Mouse (Mus musculus) forebrain, embryonic 11.5 days (tissue): ENCODE measurements around the gene Fhad1. TPM values are rescaled to one million over a fixed set of nuclear protein-coding genes. Genes with fewer than 3 reads are reported as not detected.

ENCODE experiments used
- ATAC-seq: fragments of 200-750 bp; cut with Nextera tagmentation; replicated peaks from 2 replicates; pipeline ENCODE4 v1.8.0; 2017; ENCODE audit warnings: moderate TSS enrichment; ENCODE audit not compliant: low FRiP score
- DNase-seq: peaks from one replicate; pipeline ENCODE4 v3.0.0-alpha.2; 2017; ENCODE audit warnings: low spot score
- H3K27ac ChIP-seq: fragments of 300-500 bp; sonication (generic); 2 replicates; pipeline ENCODE4 v1.5.1; 2014; ENCODE audit warnings: low read depth, low read length
- H3K27me3 ChIP-seq: fragments of 300-500 bp; sonication (generic); 2 replicates; pipeline ENCODE4 v1.6.1; 2014; ENCODE audit warnings: mild to moderate bottlenecking, low read length, mixed read lengths; ENCODE audit not compliant: control insufficient read depth, insufficient read depth
- H3K36me3 ChIP-seq: fragments of 300-500 bp; sonication (generic); 2 replicates; pipeline ENCODE4 v1.6.1; 2014; ENCODE audit warnings: mild to moderate bottlenecking, low read length, moderate library complexity, mixed read lengths; ENCODE audit not compliant: control insufficient read depth, insufficient read depth
- H3K4me1 ChIP-seq: fragments of 300-500 bp; sonication (generic); replicated peaks from 2 replicates; pipeline ENCODE4 v1.6.1; 2014; ENCODE audit warnings: low read length, mixed read lengths; ENCODE audit not compliant: control insufficient read depth, insufficient read depth
- H3K4me2 ChIP-seq: fragments of 300-500 bp; sonication (generic); 2 replicates; pipeline ENCODE4 v1.6.1; 2014; ENCODE audit warnings: low read depth, mild to moderate bottlenecking, low read length, moderate library complexity, mixed read lengths; ENCODE audit not compliant: severe bottlenecking
- H3K4me3 ChIP-seq: fragments of 300-500 bp; sonication (generic); 2 replicates; pipeline ENCODE4 v1.5.1; 2014; ENCODE audit warnings: low read depth, low read length
- H3K9ac ChIP-seq: fragments of 300-500 bp; sonication (generic); 2 replicates; pipeline ENCODE4 v1.6.1; 2014; ENCODE audit warnings: low read length
- H3K9me3 ChIP-seq: fragments of 300-500 bp; sonication (generic); 2 replicates; pipeline ENCODE4 v1.6.1; 2016; ENCODE audit warnings: low read length, mixed read lengths; ENCODE audit not compliant: control insufficient read depth
- WGBS: fragments of 180-500 bp; shearing (Covaris S2); extraction: QIAGEN DNeasy Blood & Tissue Kit; methylation state at CpG from one replicate; pipeline ENCODE4 v1.1.7; 2014; 5-methylcytosine and 5-hydroxymethylcytosine counted together
- polyA plus RNA-seq: library from polyadenylated mRNA; unstranded; fragments of >200 nt; fragmentation: Nextera tagmentation; extraction: Ambion mirVana; gene quantifications from 2 replicates; pipeline ENCODE4 v1.2.1, GENCODE M21; 2014

The Fhad1 gene
- polyA plus RNA-seq, 1 experiment from 2014 or later: 0.57 TPM

DNA sequence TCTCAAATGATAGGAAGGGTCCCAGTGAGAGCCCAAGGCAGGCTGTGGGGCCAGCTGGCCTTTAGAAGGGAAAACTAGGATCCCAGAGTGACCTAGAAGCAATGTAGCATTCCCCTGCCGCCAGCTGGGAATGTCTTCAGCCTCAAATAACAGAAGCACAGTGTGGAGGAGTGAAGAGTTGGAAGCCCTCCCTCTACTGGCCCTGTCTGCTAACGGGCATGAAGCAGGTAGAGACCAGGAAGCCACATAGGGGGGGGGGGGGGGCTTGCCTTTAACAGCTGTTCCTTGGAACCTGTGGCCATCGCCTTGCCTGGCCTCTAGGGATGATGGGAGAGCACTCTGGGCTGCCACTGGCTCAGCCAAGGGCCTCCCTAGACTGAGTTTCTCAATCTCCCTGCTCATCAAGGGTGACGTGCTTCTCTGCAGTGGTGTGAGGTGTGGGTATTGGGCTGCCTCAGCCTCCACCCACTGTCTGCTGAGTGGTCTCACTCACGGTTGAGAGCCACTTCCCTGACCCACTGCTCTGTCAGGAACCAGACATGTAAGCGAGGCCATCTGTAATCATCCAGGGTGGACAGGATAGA, 128.4 kb downstream of the Fhad1 start:
- Histone ChIP-seq H3K9ac (no peak overlapping the region), H3K4me1 (no peaks in the 10 kb centered on the region), H3K4me3 (no peak overlapping the region), H3K4me2 (no peak overlapping the region), H3K27me3 (no peaks in the 10 kb centered on the region), H3K36me3 (no peaks in the 10 kb centered on the region), H3K27ac (no peak overlapping the region), H3K9me3 (no peaks in the 10 kb centered on the region)
- 59% methylated on average over 6 of the region's 6 CpGs for WGBS
- DNase-seq (no peak), ATAC-seq (no peak)

DNA sequence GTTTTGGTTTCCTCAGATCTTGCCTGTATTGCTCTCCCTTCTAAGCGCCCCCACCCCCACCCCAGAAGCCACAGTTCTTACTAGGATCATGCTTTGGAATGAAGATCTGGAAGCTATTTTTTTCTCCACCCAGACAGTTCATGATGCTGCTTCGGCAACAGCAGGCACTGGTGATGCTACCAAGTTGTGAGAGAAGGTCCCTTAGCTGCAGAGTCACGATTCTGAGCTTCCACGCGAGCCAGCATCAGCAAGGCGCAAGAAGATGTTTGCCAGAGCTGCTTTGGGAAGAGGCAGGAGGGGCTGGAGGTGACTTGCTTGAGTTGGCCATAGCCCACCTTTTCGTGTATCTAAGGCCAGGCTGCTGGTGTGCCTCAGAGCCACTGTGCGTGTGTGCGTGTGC, 129.4 kb downstream of the Fhad1 start:
- H3K4me1 ChIP-seq: no peaks in the 10 kb centered on the region
- no peaks in the 10 kb centered on the region for H3K36me3 ChIP-seq
- no peak overlapping the region for H3K4me3 ChIP-seq
- H3K9me3 ChIP-seq: no peaks in the 10 kb centered on the region
- H3K27ac ChIP-seq: no peak overlapping the region
- no peaks in the 10 kb centered on the region for H3K27me3 ChIP-seq
- WGBS: 83% methylated on average over 9 of the region's 9 CpGs
- no peak overlapping the region for H3K9ac ChIP-seq
- DNase-seq (no peak), ATAC-seq (no peak)
- H3K4me2 ChIP-seq: no peak overlapping the region

DNA sequence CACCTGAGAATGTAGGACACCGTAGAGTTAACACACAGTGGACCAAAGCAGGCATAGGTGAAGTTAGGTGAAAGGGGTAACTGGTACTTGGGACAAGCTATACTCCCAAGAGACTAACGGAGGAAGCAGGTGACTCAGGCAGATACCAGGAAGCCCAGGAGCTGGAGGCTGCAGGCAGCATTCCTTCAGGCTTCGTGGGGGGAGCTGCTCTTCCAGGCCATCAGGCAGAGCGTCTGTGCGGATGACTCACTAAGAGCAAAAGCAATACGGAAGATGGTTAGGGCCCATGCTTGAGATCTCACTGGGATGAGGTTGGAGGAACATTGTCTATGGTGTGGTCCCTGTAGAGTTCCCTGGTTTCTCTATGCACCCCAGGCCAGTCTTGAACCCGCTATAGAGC, 132.0 kb downstream of the Fhad1 start:
- ATAC-seq (no peak), DNase-seq (no peak)
- WGBS: 90% methylated on average over 7 of the region's 7 CpGs
- Histone ChIP-seq H3K9ac (no peak overlapping the region), H3K4me1 (no peaks in the 10 kb centered on the region), H3K36me3 (no peaks in the 10 kb centered on the region), H3K9me3 (no peaks in the 10 kb centered on the region), H3K4me2 (no peak overlapping the region), H3K27ac (no peak overlapping the region), H3K4me3 (no peak overlapping the region), H3K27me3 (no peaks in the 10 kb centered on the region)

DNA sequence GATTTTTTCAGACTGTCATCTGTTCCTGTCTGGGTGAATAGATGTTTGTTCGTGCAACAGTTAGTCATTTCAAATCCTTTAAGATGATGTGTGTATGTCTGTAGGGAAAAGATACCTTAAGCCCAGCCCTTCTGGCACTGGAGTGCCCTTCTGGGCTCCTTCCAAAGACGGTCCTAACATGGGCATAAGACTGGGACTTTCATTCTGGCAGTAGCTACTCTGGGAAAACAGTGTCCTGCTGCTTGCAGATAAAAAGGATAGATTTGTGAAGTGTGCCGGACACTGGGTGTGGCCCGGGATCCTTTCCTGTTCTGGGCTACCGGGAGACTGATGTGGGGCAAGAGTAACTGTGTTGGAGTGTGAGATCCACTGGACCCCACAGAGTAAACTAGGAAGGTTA, 132.9 kb downstream of the Fhad1 start:
- no peaks in the 10 kb centered on the region for H3K9me3 ChIP-seq
- ATAC-seq (no peak), DNase-seq (no peak)
- H3K4me2 ChIP-seq: no peak overlapping the region
- WGBS: 79% methylated on average over 5 of the region's 5 CpGs
- no peaks in the 10 kb centered on the region for H3K27me3 ChIP-seq
- H3K9ac ChIP-seq: no peak overlapping the region
- H3K4me1 ChIP-seq: no peaks in the 10 kb centered on the region
- H3K36me3 ChIP-seq: no peaks in the 10 kb centered on the region
- no peak overlapping the region for H3K4me3 ChIP-seq
- H3K27ac ChIP-seq: no peak overlapping the region

DNA sequence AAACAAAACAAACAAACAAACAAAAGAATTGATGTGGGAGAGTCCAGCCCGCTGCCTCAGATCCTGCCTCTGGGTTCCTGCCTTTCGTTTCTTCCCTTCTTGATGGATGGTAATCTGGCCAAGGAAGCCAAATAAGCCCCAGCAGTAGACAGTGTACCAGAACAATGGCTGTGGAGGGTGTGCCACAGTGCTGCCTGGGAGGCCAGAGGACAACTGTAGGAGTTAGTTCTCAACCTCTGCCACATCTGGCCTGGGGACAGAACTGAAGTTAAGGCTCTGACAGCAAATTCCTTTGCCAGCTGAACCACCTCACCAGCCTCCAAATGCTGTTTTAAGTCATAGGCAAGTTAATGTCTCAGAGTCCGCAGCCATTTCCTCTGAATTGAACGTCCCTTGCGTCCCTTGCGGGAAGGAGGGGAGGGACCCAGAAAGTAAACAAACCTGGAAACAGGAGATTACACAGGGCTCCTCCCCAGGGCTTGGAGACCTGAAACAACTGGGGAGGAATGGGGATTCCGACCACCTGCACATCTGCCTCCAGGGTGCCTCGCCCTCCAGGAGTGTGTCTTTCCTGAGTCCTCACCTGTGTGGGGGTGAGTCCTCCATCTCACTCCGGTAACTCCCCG, 133.5 kb downstream of the Fhad1 start:
- Histone ChIP-seq H3K36me3 (no peaks in the 10 kb centered on the region), H3K27me3 (no peaks in the 10 kb centered on the region), H3K9ac (no peak overlapping the region), H3K27ac (no peak overlapping the region), H3K9me3 (no peaks in the 10 kb centered on the region), H3K4me2 (no peak overlapping the region), H3K4me1 (no peaks in the 10 kb centered on the region), H3K4me3 (no peak overlapping the region)
- ATAC-seq (no peak), DNase-seq (no peak)
- 70% methylated on average over 10 of the region's 10 CpGs for WGBS

DNA sequence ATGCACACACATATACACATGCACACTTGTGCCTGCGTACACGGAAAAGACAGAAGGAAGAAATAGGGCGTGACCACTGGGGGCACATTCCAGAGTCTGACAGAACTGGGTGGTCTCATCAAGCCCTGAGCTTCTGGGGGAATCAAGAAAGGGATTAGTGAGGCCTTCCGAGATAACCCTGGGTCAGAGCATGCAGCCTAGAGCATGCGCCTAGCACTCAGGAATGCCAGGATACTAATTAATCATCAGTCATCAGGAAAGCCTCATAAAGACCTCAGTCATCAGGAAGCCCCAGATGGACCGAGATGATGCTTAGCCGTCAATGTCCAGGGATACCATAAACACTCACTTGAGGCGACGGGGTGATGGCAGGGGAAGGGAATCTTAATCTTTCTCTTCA, 135.0 kb downstream of the Fhad1 start:
- Histone ChIP-seq H3K9me3 (no peaks in the 10 kb centered on the region), H3K27me3 (no peaks in the 10 kb centered on the region), H3K27ac (no peak overlapping the region), H3K4me3 (no peak overlapping the region), H3K4me1 (peaks cover 5% of the 10 kb centered on the region; the same call in 1 of the 2 replicates), H3K36me3 (no peaks in the 10 kb centered on the region), H3K4me2 (no peak overlapping the region), H3K9ac (no peak overlapping the region)
- 67% methylated on average over 9 of the region's 9 CpGs for WGBS
- DNase-seq (no peak), ATAC-seq (no peak)

DNA sequence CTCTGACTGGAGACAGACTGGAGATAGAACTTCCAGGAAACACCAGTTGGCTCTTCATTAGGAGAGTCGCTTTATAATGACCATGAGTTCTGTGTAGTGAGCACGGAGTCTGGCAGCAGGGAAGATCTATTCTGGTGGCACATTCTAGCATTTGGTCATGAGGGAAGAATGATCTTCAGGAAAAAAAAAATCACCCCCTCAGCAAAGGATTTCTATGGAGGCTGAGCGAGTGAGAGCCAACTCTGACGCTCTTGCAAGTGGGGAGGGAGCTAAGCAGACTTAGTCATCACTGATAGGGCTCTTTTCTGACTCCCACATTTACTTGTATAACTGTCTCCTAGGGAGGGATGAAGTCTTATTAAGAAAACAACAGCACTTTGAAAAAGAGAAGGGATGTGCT, 135.8 kb downstream of the Fhad1 start:
- no peak for ATAC-seq
- H3K27ac ChIP-seq: no peak overlapping the region

DNA sequence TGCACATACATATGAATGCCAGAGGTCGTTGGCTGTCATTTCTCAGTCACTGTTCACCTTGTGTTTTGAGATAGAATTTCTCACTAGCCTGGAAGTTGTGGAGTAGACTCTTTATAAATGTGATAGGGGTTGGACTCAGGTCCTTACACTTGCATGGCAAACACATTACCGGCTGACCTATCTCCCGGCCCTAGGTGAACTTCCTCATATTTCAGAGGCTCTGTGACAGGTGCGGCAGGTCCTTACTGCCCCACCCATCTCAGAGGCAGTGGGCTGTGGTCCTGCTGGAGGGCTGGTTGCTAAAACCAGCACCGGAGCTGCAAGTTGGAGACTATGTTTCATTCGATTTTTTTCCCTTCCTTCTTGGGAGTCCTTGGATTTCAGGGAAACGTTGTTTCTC, 136.3 kb downstream of the Fhad1 start:
- H3K27ac ChIP-seq: no peak overlapping the region
- H3K4me1 ChIP-seq: peaks cover 6% of the 10 kb centered on the region; the same call in 1 of the 2 replicates
- H3K4me3 ChIP-seq: no peak overlapping the region
- no peaks in the 10 kb centered on the region for H3K9me3 ChIP-seq
- no peak for ATAC-seq
- no peaks in the 10 kb centered on the region for H3K27me3 ChIP-seq
- no peak overlapping the region for H3K9ac ChIP-seq
- DNase-seq: no peak
- H3K4me2 ChIP-seq: no peak overlapping the region
- H3K36me3 ChIP-seq: no peaks in the 10 kb centered on the region
- WGBS: 80% methylated on average over 7 of the region's 7 CpGs

More for the DNA sequence above, 135.8 kb downstream of the Fhad1 start:
- DNase-seq: no peak
- no peaks in the 10 kb centered on the region for H3K9me3 ChIP-seq
- peaks cover 5% of the 10 kb centered on the region; the same call in 1 of the 2 replicates for H3K4me1 ChIP-seq
- H3K4me2 ChIP-seq: no peak overlapping the region
- H3K9ac ChIP-seq: no peak overlapping the region
- no peaks in the 10 kb centered on the region for H3K36me3 ChIP-seq
- WGBS: 82% methylated on average over 4 of the region's 4 CpGs
- no peaks in the 10 kb centered on the region for H3K27me3 ChIP-seq
- no peak overlapping the region for H3K4me3 ChIP-seq
